Mouse (Mus musculus) embryonic fibroblast, embryonic 13.5 days (primary cell): ENCODE data around the gene Sptb.

Experiments used
- CTCF ChIP-seq: IDR thresholded peaks from 2 replicates; pipeline ENCODE4 v1.5.1; 2011; ENCODE audit warnings: mild to moderate bottlenecking, control low read depth, low read length, moderate library complexity, borderline replicate concordance; ENCODE audit not compliant: insufficient read depth
- POLR2A ChIP-seq: IDR thresholded peaks from 2 replicates; pipeline ENCODE4 v1.6.1; 2011; ENCODE audit warnings: low read depth, mild to moderate bottlenecking, control low read depth, low read length, moderate library complexity

DNA sequence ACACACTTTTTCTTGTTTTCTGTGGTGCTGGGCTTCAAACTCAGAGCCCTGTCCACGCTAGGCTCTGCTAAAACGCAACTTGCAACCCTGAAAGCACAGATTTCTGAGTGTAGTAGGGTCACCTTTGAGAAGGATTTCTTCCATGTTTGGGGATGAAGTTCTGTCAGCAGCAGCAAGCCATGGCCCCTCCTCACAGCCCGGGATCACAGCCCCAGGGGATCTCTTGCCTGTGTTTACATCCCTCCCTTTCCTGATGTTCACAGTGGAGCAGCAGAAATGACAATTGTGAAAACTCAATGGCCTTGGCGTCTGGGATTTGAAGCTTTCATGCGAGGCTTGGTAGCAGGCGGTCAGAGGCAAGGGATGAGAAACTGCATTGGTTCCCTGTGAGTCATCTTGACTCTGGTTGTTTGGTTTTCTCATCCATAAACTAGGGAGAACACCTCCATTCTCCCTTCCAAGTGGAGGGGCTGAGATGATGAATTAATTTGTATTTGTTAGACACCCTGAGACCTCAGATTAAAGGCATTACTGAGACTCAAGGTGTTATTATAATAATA lies 179.7 kb downstream of the Sptb start, which contains the start of gene Plekhg3:
- no peak for TF ChIP-seq CTCF
- TF ChIP-seq POLR2A, result no peak
